Mouse (Mus musculus) right cerebral cortex, postnatal 10 days (tissue): ENCODE results near the gene Olfr339.
"Not testable (repeated sequence)": the region's sequence is repeated elsewhere in the genome, so short reads cannot be mapped to it uniquely, and the experiment has no call there.

Experiments used
- DNase-seq, 2 experiments: peaks; one replicate each; pipeline ENCODE4 v3.0.0; 2021; ENCODE audit warnings: low spot score in 2 of 2

Gene Olfr339

DNA sequence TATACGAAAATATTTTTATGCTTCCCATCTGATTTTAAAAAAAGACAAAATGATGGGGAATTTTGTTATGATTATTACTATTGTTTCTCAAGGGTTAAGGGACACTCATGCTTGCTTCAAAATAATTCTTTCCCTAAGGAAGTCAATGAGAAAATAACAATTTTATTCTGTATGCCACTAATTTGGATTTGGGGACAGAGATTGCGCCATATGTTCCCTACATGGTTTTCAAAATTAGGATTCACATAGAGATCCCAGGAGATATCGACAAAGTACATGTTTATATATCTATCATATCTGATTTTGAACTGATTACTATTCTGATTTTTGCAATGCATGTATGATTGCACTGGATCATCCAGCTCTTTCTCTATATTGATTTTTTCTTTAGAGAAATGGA lies at the start of gene Olfr339:
Gene Olfr339, plus strand, starts transcription at position 301 of the 400 bp plus-strand sequence.
- DNase-seq: no peak

DNA sequence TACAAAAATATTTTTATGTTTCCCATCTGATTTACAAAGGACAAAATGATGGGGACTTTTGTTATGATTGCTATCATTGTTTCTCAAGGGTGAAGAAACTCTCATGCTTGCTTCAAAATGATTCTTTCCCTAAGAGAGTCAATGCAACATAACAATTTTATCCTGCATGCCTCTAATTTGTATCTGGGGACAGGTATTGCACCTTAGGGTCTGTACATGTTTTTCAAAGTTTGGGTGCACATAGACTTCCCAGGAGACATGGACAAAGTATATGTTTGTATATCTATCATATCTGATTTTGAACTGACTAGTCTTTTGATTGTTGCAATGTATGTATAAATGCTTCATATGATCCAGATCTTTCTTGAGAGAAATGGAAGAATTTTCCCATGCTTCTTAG lies 45.5 kb upstream of the Olfr339 start, which contains the start of gene Olfr338:
Gene Olfr338, plus strand, starts transcription at position 301 of the 400 bp plus-strand sequence.
- no peak for DNase-seq

DNA sequence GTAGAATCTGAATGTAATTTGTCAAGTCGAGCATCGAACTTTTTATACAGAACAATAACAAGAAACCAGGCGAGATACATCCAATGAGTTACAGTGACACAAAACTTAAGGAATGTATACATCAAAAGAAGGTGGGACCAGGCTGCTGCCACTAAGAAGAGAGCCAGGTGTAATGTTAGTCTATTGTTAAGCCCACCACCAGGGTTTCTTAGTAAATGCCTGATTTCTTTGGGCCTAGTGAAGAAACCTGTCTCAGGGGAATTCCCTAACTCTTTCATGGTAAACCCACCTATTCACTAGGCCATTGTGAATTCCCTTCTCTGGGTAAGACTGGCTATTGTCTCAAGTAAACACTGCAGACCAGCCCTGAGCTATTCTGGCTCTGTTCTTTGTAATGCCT lies 3.6 kb upstream of the Olfr339 start:
- DNase-seq: not testable (repeated sequence)

DNA sequence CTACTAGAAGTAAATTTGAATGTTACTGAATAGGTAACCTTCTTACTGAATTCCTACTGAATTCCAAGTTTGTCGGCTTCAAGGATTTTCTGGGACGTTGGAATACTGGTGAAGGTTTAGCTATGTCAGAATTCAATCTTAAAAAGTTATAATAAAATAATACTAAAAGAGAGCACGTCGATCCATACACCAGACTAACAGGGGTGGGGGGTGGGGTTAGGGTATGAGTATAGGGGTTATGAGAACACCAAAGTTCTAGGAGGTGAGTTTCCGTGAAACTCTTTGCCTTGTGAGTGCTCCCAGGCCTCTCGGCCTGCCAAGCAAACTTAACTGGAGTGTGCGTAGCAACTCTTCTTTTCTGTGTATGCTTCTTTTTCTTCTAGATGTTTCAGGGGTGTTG lies 3.2 kb upstream of the Olfr339 start:
- DNase-seq: not testable (repeated sequence)

DNA sequence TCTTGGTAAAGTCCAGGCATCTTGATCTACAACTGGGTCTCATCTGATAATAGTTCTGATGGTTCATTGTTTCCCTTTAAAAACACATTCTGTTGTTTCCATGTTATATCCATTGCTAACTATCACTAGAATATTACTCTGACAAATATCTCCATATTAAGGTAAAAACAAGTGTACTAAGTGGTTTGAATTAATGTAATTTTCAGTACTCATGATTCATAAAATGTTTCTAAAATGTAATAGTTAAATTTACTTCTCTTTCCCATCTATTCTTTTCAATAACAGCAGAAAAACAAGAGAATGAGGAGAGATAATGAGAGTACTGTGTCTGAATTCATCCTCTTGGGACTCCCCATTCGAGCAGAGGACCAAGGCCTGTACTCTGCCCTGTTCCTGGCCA lies 33.5 kb downstream of the Olfr339 start, which contains the start of gene Olfr340:
Gene Olfr340, plus strand, starts transcription at position 301 of the 400 bp plus-strand sequence.
- no peak for DNase-seq

DNA sequence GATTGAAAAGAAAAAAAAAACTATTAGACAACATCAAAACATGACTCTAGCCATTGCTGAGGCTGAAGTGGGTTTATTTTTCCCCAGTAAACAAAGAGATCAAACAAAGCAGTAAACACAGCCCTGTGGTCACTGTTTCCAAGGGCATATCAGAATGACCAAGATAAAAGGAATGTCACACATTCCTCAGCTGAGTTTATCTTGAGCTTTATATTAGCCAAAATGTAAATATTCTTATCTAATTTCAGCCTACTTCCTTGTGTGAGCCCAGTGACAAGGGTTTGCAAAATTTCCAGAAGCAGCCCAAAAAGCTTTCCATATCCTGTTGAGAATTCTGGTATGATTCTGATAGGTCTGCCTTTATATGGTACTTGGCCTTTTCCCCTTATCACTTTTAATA lies 54.9 kb downstream of the Olfr339 start:
- DNase-seq: no peak
